Mouse (Mus musculus): ENCODE measurements around the gene Pqbp1.
"Not testable (repeated sequence)": the region's sequence is repeated elsewhere in the genome, so short reads cannot be mapped to it uniquely, and the experiment has no call there.

- TF ChIP-seq POLR2A (IDR thresholded peaks at IDR 0.05; ENCODE audit: insufficient read depth, low read depth, low read length); CTCF (IDR thresholded peaks at IDR 0.05): not testable (repeated sequence)
Measured at GRCm38 (mm10) chrX:7909242-7909641, 10.2 kb upstream of the Pqbp1 start, which contains the start of gene Gm10490.
